Mouse (Mus musculus) adrenal gland, postnatal 25 days (tissue): Measurements from ENCODE around the gene Nme2. TPM values are rescaled to one million over a fixed set of nuclear protein-coding genes. Genes with fewer than 3 reads are reported as not detected.

ENCODE experiments used
- total RNA-seq: library from RNA; stranded (reverse); gene quantifications from 2 replicates; pipeline ENCODE4 v1.2.3, GENCODE M21; 2021

The Nme2 gene
- total RNA-seq, 1 experiment from 2014 or later, result 487 TPM

Other genes with a start within 250 kb of the Nme2 start
- gene Utp18, start 70.5 kb downstream of the Nme2 start, total RNA-seq, result 22.2 and 24.2 TPM in 2 replicates
- 30.2 and 38.1 TPM in 2 replicates for gene Mbtd1, start 70.4 kb downstream of the Nme2 start, total RNA-seq
- 63.2 and 91.2 TPM in 2 replicates for gene Gm20390, start 12.0 kb upstream of the Nme2 start, total RNA-seq
- 21.4 and 34.2 TPM in 2 replicates for gene Nme1, start 12.3 kb upstream of the Nme2 start, total RNA-seq
- gene Spag9, start 39.8 kb upstream of the Nme2 start, total RNA-seq, result 98.6 and 120 TPM in 2 replicates